Mouse (Mus musculus) bone marrow, adult 2 months (tissue): ENCODE results near the gene Hist1h3b. TPM values are rescaled to one million over a fixed set of nuclear protein-coding genes. Genes with fewer than 3 reads are reported as not detected.
A peak's percentile ranks its signal among the peaks of the same experiment; 100 is the strongest.
"Not testable (repeated sequence)": the region's sequence is repeated elsewhere in the genome, so short reads cannot be mapped to it uniquely, and the experiment has no call there.

ENCODE experiments used
- H3K27ac ChIP-seq: fragments of 200-500 bp; 2 replicates; pipeline ENCODE4 v1.5.1; 2012; ENCODE audit warnings: low read depth, mild to moderate bottlenecking, control low read depth, inconsistent platforms, low read length; ENCODE audit not compliant: control insufficient read depth, poor library complexity, insufficient read depth
- H3K4me1 ChIP-seq: fragments of 200-500 bp; 2 replicates; pipeline ENCODE4 v1.6.1; 2011; ENCODE audit warnings: low read length; ENCODE audit not compliant: control insufficient read depth, insufficient read depth
- H3K4me3 ChIP-seq: fragments of 200-500 bp; replicated peaks from 2 replicates; pipeline ENCODE3; 2011; ENCODE audit warnings: mild to moderate bottlenecking, low read depth, low read length, control low read depth; ENCODE audit not compliant: control insufficient read depth
- CTCF ChIP-seq: fragments of 200-500 bp; IDR thresholded peaks from 2 replicates; pipeline ENCODE4 v1.5.1; 2011; ENCODE audit warnings: low read length, control low read depth; ENCODE audit not compliant: control insufficient read depth, insufficient read depth
- POLR2A ChIP-seq: fragments of 200-500 bp; IDR thresholded peaks from 2 replicates; pipeline ENCODE4 v1.6.1; 2011; ENCODE audit warnings: low read depth, mild to moderate bottlenecking, control low read depth, low read length, borderline replicate concordance; ENCODE audit not compliant: control insufficient read depth
- WGBS: fragments of 180-500 bp; shearing (Covaris S2); methylation state at CpG from one replicate; pipeline ENCODE4 v1.1.7; 2018; 5-methylcytosine and 5-hydroxymethylcytosine counted together
- polyA plus RNA-seq: library from polyadenylated mRNA; stranded (reverse); fragments of >200 nt; gene quantifications from 2 replicates; pipeline ENCODE4 v1.2.4, GENCODE M21; 2011; ENCODE audit warnings: low replicate concordance; ENCODE audit not compliant: missing spikeins, insufficient read depth, insufficient read length

The Hist1h3b gene
- polyA plus RNA-seq, 1 experiment, result not detected

DNA sequence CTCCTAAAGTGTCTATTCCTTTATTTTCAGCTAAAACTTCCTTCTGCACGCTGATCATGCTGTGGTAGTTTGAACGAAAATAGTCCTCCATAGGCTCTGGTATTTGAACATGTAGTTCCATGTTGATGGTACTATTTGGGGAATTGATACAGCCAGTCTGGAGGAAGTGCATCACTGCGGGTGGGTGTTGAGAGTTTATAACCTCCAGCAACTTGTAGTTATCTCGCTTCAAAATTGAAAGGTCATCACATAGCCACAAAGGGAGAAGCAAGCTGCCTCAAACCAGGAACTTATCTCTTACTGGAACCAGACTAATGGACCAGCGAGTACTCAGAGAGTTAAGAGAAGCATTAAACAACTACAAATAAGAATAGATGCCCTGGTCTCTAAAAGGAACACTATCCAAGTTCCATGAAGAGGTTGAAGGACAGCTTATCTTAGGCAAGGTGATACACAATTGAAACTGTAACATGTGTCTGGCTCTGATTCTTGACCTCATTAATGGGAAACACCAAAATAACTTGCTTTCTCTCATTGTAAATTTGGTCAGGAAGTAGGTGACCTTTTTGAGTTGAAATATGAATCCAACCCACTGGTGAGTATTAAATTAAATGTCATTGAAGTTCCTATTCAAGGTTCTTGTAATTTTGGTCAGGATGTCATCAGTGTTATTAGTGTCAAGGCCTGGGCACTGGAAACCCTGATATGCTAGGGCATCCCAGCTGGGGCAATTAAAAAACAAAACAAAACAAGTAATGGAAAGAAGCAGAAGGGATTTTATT, 35.6 kb upstream of the Hist1h3b start:
- WGBS, result 33% methylated on average over 5 of the region's 5 CpGs
- H3K4me1 ChIP-seq, result no peaks in the 10 kb centered on the region; the same call in 1 of the 2 replicates
- no peak overlapping the region for H3K27ac ChIP-seq
- no peak for TF ChIP-seq CTCF
- H3K4me3 ChIP-seq, result no peak overlapping the region

GRCm38 (mm10) chr13:23717176-23717575, 34.9 kb upstream of the Hist1h3b start:
- Histone ChIP-seq H3K27ac (peak overlapping the region; percentile 69), H3K4me3 (no peak overlapping the region), H3K4me1 (no peaks in the 10 kb centered on the region; the same call in 1 of the 2 replicates)
- no peak for TF ChIP-seq CTCF
- TF ChIP-seq POLR2A, result no peak
- 62% methylated on average over 11 of the region's 11 CpGs for WGBS

- not testable (repeated sequence) for H3K4me3 ChIP-seq, H3K4me1 ChIP-seq
- WGBS, result 19% methylated on average over 2 of the region's 2 CpGs
- peak overlapping the region; percentile 69; the same call in 1 of the 2 replicates for H3K27ac ChIP-seq
Measured at GRCm38 (mm10) chr13:23717593-23718245, 34.3 kb upstream of the Hist1h3b start.

DNA sequence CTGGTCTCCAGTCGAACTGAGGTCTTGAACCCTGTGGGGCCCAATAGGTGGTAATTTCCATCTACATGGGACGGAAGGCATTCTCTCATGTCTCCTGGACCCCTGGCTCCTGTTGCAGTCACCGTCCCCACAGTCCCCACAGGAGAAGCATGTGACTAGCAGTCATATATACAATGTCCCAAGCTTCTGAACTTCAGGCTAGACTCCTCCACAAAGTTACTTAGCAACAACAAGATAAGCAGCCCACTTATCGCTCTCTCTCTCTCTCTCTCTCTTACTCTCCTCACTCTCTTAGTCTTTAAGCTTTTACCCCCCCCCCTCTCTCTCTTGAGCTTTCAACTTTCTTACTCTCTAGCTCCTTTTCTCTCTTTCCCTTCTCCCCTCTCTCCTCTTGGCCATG, 27.8 kb upstream of the Hist1h3b start:
- Histone ChIP-seq H3K4me1 (peaks cover 4% of the 10 kb centered on the region; the same call in 1 of the 2 replicates), H3K27ac (no peak overlapping the region), H3K4me3 (no peak overlapping the region)
- TF ChIP-seq POLR2A, result no peak
- TF ChIP-seq CTCF, result no peak
- WGBS, result 74% methylated on average over 4 of the region's 4 CpGs

DNA sequence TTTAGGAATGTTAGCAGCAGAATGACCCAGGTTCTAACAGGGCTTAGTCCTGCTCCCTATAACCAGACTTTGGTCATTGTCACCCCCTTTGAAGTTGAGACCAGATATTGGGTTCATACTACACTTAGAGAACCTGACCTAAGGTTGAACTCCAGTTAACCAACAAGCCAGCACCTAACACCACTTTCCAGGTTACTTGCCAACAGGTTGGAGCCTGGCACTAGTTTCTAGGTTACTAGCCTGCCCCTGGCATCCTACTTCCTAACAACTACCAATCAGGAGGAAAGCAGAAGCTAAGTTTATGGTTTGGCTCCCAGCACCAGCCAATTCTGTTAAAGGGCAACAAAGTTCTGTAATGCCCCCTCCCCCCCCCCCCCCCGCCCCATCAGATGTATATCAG, 26.9 kb upstream of the Hist1h3b start:
- Histone ChIP-seq H3K27ac (no peak overlapping the region), H3K4me1 (peaks cover 6% of the 10 kb centered on the region; the same call in 1 of the 2 replicates), H3K4me3 (no peak overlapping the region)
- 40% methylated on average over 1 of the region's 1 CpGs for WGBS
- no peak for TF ChIP-seq POLR2A
- no peak for TF ChIP-seq CTCF

DNA sequence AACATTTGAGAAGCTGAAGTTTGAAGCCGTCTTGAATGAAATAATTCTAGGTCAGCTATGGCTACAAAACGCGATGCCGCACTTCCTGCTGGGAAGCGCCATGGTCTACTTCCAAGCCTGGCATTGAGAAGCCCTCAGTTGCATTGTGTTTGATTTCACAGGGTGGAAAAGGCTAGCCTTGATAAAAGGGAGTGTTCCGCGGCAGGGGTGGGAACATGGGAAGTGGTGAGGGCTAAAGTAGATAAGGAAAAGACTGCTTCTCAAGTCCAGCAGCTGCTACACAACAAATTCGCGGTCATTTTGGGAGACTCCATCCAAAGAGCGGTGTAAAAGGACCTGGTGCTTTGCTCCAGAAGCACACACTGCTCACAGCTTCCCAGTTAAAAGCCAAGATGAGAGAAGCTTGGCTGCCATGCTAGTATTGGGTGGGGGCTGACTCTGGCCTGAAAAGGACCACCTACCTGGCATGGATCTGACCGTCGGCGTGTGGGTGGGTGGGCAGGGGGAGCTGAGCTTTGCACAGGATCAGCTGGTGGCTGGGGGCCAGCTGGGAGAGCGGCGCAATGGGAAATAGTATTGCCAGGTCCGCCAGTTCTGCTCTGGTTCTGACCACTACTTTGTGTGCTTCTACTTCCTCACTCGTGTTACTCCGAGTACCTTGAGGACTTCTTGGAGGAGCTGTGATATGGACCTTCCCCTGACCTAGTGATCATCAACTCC, 23.4 kb upstream of the Hist1h3b start:
- Histone ChIP-seq H3K27ac (peak overlapping the region; percentile 65), H3K4me1 (peaks cover 6% of the 10 kb centered on the region; the same call in 1 of the 2 replicates), H3K4me3 (no peak overlapping the region)
- TF ChIP-seq POLR2A, result no peak
- 57% methylated on average over 18 of the region's 18 CpGs for WGBS

DNA sequence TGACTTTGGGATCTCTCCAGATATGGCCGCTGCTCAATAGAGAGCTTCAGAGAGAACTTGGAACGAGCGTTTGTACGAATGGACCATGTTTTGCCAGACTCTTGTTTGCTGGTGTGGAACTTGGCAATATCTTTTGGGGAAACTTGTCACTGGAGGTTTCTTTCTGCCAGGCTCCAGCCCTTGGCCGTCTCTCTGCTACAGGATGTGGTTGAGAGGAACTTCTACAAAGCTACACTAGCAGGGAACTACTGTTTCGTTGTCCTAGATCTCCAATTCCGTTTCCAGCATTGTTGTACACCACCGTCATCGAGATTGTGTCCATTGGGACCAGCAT, 22.9 kb upstream of the Hist1h3b start:
- 10% methylated on average over 9 of the region's 9 CpGs for WGBS
- no peak for TF ChIP-seq POLR2A
- no peak for TF ChIP-seq CTCF
- Histone ChIP-seq H3K27ac (peak overlapping the region; percentile 65), H3K4me1 (peaks cover 6% of the 10 kb centered on the region; the same call in 1 of the 2 replicates), H3K4me3 (no peak overlapping the region)

GRCm38 (mm10) chr13:23729706-23730105, 22.4 kb upstream of the Hist1h3b start:
- WGBS, result 87% methylated on average over 5 of the region's 5 CpGs
- Histone ChIP-seq H3K4me1 (peaks cover 6% of the 10 kb centered on the region; the same call in 1 of the 2 replicates), H3K27ac (no peak overlapping the region; the same call in 1 of the 2 replicates), H3K4me3 (no peak overlapping the region)
- TF ChIP-seq POLR2A (no peak), CTCF (no peak)
